Mouse (Mus musculus) MEL (cell line): ENCODE measurements at regions not wholly inside any gene's neighbourhood (a gene's known extent, or its start where the extent isn't known, plus 50 kb on each side); places are given as distances from the start of the nearest gene placed in this dataset.

Experiments
- POLR2A ChIP-seq, 2 experiments: IDR thresholded peaks; 2 replicates each; pipeline ENCODE4 v1.6.1; 2011 to 2012; ENCODE audit warnings: low read length in 2 of 2, mild to moderate bottlenecking in 2 of 2, control low read depth in 1 of 2, improper control_type of control experiment in 1 of 2, low read depth in 1 of 2, moderate library complexity in 1 of 2; ENCODE audit not compliant: control insufficient read depth in 1 of 2, insufficient read depth in 1 of 2, poor library complexity in 1 of 2
- RCOR1 ChIP-seq: IDR thresholded peaks from 2 replicates; pipeline ENCODE4 v1.6.1; 2012; ENCODE audit warnings: low read depth, mild to moderate bottlenecking, inconsistent platforms, low read length, improper control_type of control experiment
- TBP ChIP-seq: IDR thresholded peaks from 2 replicates; pipeline ENCODE4 v1.8.0; 2011; ENCODE audit warnings: low read depth, low read length, improper control_type of control experiment
- USF2 ChIP-seq, 2 experiments: IDR thresholded peaks; 2 replicates each; pipeline ENCODE4 v1.6.1; 2011 to 2012; ENCODE audit warnings: improper control_type of control experiment in 2 of 2, low read length in 2 of 2, borderline replicate concordance in 1 of 2, inconsistent platforms in 1 of 2, low read depth in 1 of 2, mild to moderate bottlenecking in 1 of 2; ENCODE audit not compliant: insufficient read depth in 1 of 2

DNA sequence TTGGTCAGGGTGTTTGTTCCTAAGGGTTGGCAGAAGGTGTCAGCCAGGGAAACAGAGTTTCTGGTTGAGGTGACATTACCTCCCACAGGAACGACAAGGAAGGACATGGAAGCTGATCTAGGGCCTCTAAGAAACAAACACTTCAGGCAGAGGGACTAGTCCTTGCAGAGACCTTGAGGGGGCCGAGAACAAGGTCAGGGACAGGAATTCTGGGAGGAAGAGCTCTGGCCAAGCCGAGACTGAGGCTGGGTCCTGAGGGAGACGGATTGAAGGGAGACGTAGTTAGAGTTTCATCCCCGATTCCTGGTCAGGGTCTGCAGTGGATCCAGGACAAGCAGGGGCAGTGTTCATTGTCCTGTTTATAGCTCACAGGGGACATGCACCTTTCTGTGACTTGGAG is 68.2 kb upstream of the Ptpn1 start:
- TF ChIP-seq TBP (no peak), RCOR1 (no peak), USF2 (IDR thresholded peaks at IDR 0.05; ENCODE audit: borderline replicate concordance in 1 of 2, insufficient read depth in 1 of 2, low read depth in 1 of 2, low read length in 2 of 2) (no peak), POLR2A (IDR thresholded peaks at IDR 0.05; ENCODE audit: control insufficient read depth in 1 of 2, insufficient read depth in 1 of 2, low read depth in 1 of 2, low read length in 2 of 2, poor library complexity in 1 of 2) (no peak)
